Mouse (Mus musculus) regulatory T cell (primary cell): ENCODE data around the gene Fam174b.

Experiments used
- in situ Hi-C: fragments of 300-600 bp; cut with MboI, MseI; formaldehyde crosslinking; loops from one replicate; pipeline ENCODE4 v1.15.1; 2025; ENCODE audit warnings: high pct_unique_total_duplicates

Gene Fam174b

GRCm38 (mm10) chr7:73814454-73814853, 74.4 kb downstream of the Fam174b start:
- in situ Hi-C loops: no loop called here

- in situ Hi-C loops: no loop called here
Observed at GRCm38 (mm10) chr7:73816255-73816996, 76.3 kb downstream of the Fam174b start.

- in situ Hi-C loops: no loop called here
Observed at GRCm38 (mm10) chr7:73819366-73819765, 79.3 kb downstream of the Fam174b start.
